Mouse (Mus musculus): ENCODE measurements at regions not wholly inside any gene's neighbourhood (a gene's known extent, or its start where the extent isn't known, plus 50 kb on each side); places are given as distances from the start of the nearest gene placed in this dataset.

DNA sequence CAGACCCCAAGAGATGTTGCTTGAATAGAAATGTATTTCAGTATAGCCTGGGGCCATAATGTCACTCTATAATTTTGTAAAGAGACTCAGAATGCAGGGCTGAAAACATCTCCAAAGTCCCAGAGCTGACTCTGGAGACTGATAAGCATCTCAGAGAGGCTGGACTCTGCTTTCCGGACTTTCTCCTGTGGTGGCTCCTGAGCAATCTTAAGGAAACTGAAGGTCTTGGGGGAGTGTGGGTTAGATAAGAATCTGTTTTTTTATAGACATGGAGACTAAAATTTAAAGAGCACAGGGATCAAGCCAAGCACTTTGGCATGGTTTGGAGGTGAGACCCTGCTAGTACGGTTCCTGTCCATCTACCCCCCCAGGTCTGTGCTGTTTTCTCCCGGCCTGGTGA is 92.7 kb upstream of the Mbip start:
- Histone ChIP-seq H3K9me3 (replicated peaks) (no peaks in the 10 kb centered on the region), H3K27ac (replicated peaks) (no peak overlapping the region)
- ATAC-seq (ENCODE audit: insufficient number of reproducible peaks, low FRiP score, low TSS enrichment, low read depth) = no peak

DNA sequence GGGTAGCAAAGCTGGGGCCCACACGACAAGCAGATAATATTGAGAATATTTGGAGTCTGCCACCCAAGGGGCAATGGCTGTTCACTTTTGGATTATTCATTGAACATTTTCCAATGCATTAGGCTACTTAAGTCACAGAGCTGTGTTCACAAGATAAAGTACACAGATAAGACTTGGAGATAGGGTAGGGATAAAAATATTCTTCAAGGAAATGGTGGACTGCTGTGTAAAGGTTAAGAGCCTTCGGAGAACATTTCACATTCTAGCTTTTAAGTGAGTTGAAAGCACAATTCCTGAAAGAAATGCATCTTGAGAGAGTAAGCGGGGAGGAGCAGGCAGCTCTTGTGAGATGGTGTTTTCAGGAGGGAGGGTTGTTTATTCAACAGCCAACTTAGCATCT is 92.3 kb upstream of the Mbip start:
- Histone ChIP-seq H3K4me2 (replicated peaks) (no peak overlapping the region), H3K9me3 (replicated peaks) (no peaks in the 10 kb centered on the region), H3K4me3 (replicated peaks) (no peak overlapping the region), H3K9ac (no peak overlapping the region), H3K27me3 (no peaks in the 10 kb centered on the region), H3K27ac (replicated peaks) (no peak overlapping the region), H3K4me1 (no peaks in the 10 kb centered on the region), H3K36me3 (no peaks in the 10 kb centered on the region)
- no peak for ATAC-seq (ENCODE audit: insufficient number of reproducible peaks, low FRiP score, low TSS enrichment, low read depth)
- WGBS = 76% methylated on average over 3 of the region's 3 CpGs

More for the DNA sequence above, 92.7 kb upstream of the Mbip start:
- no peak overlapping the region for H3K4me2 ChIP-seq (replicated peaks)
- H3K4me3 ChIP-seq (replicated peaks) = no peak overlapping the region
- no peaks in the 10 kb centered on the region for H3K27me3 ChIP-seq
- no peak overlapping the region for H3K9ac ChIP-seq
- no peaks in the 10 kb centered on the region for H3K4me1 ChIP-seq
- WGBS = 75% methylated on average over 3 of the region's 3 CpGs
- H3K36me3 ChIP-seq = no peaks in the 10 kb centered on the region

DNA sequence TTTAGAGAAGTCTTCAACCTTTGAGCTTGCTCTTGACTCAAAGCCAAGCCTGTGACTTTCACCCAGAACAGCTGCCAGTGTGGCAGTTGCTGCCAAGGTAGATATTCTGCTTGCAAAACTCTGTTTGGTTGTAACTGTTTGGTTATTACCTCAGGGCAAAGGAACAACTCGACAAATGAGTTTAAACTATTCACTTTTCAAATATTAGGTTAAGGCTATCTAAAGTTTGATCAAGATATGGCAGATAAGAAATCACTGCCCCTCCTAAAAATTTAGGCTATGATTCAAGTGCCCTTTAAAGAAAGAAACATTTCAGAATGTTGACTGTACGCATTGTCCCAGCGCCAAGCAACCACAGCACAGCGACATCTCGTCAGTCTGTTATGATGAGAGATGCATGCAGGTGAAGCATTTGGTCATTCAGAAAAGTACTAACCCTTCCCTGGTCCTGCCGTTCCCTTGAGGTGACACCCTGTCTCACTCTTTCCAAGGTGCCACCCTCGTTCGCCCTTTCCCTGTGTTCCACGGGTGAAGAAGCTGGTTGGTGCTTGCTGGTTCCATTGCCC is 81.1 kb upstream of the Mbip start:
- H3K36me3 ChIP-seq = no peaks in the 10 kb centered on the region
- H3K4me2 ChIP-seq (replicated peaks) = no peak overlapping the region
- H3K4me1 ChIP-seq = no peaks in the 10 kb centered on the region
- no peak overlapping the region for H3K27ac ChIP-seq (replicated peaks)
- no peak for ATAC-seq (ENCODE audit: insufficient number of reproducible peaks, low FRiP score, low TSS enrichment, low read depth)
- H3K9me3 ChIP-seq (replicated peaks) = no peaks in the 10 kb centered on the region
- WGBS = 83% methylated on average over 9 of the region's 9 CpGs
- no peaks in the 10 kb centered on the region for H3K27me3 ChIP-seq
- H3K4me3 ChIP-seq (replicated peaks) = no peak overlapping the region
- H3K9ac ChIP-seq = no peak overlapping the region

- Histone ChIP-seq H3K4me1 (no peaks in the 10 kb centered on the region), H3K9ac (no peak overlapping the region), H3K27ac (replicated peaks) (no peak overlapping the region), H3K9me3 (replicated peaks) (no peaks in the 10 kb centered on the region), H3K36me3 (no peaks in the 10 kb centered on the region), H3K27me3 (no peaks in the 10 kb centered on the region), H3K4me3 (replicated peaks) (no peak overlapping the region), H3K4me2 (replicated peaks) (no peak overlapping the region)
- no peak for ATAC-seq (ENCODE audit: insufficient number of reproducible peaks, low FRiP score, low TSS enrichment, low read depth)
- 83% methylated on average over 7 of the region's 7 CpGs for WGBS
These were observed 70.4 kb upstream of the Mbip start for GRCm38 (mm10) chr12:56416106-56416505.

- H3K4me2 ChIP-seq (replicated peaks) = no peak overlapping the region
- H3K27me3 ChIP-seq = no peaks in the 10 kb centered on the region
- H3K9me3 ChIP-seq (replicated peaks) = no peaks in the 10 kb centered on the region
- ATAC-seq (ENCODE audit: insufficient number of reproducible peaks, low FRiP score, low TSS enrichment, low read depth) = no peak
- WGBS = 74% methylated on average over 8 of the region's 8 CpGs
- H3K4me1 ChIP-seq = no peaks in the 10 kb centered on the region
- no peak overlapping the region for H3K4me3 ChIP-seq (replicated peaks)
- no peak overlapping the region for H3K27ac ChIP-seq (replicated peaks)
- no peaks in the 10 kb centered on the region for H3K36me3 ChIP-seq
- no peak overlapping the region for H3K9ac ChIP-seq
These were observed 69.4 kb upstream of the Mbip start for GRCm38 (mm10) chr12:56414861-56415765.

- H3K36me3 ChIP-seq = no peaks in the 10 kb centered on the region
- H3K4me2 ChIP-seq (replicated peaks) = no peak overlapping the region
- no peak overlapping the region for H3K27ac ChIP-seq (replicated peaks)
- H3K4me1 ChIP-seq = no peaks in the 10 kb centered on the region
- WGBS = 74% methylated on average over 5 of the region's 5 CpGs
- H3K9ac ChIP-seq = no peak overlapping the region
- no peaks in the 10 kb centered on the region for H3K9me3 ChIP-seq (replicated peaks)
- H3K27me3 ChIP-seq = no peaks in the 10 kb centered on the region
- H3K4me3 ChIP-seq (replicated peaks) = no peak overlapping the region
- no peak for ATAC-seq (ENCODE audit: insufficient number of reproducible peaks, low FRiP score, low TSS enrichment, low read depth)
These were observed 60.0 kb upstream of the Mbip start for GRCm38 (mm10) chr12:56405658-56406057.

- WGBS = 28% methylated on average over 4 of the region's 4 CpGs
- Histone ChIP-seq H3K9me3 (replicated peaks) (no peaks in the 10 kb centered on the region), H3K4me2 (replicated peaks) (no peak overlapping the region), H3K27me3 (no peaks in the 10 kb centered on the region), H3K36me3 (no peaks in the 10 kb centered on the region), H3K4me1 (no peaks in the 10 kb centered on the region), H3K9ac (no peak overlapping the region), H3K4me3 (replicated peaks) (no peak overlapping the region), H3K27ac (replicated peaks) (no peak overlapping the region)
- no peak for ATAC-seq (ENCODE audit: insufficient number of reproducible peaks, low FRiP score, low TSS enrichment, low read depth)
These were observed 59.1 kb upstream of the Mbip start for GRCm38 (mm10) chr12:56404833-56405232.

GRCm38 (mm10) chr12:56404262-56404661 is 58.6 kb upstream of the Mbip start:
- Histone ChIP-seq H3K27me3 (no peaks in the 10 kb centered on the region), H3K9ac (no peak overlapping the region), H3K4me2 (replicated peaks) (no peak overlapping the region), H3K9me3 (replicated peaks) (no peaks in the 10 kb centered on the region), H3K36me3 (no peaks in the 10 kb centered on the region), H3K4me3 (replicated peaks) (no peak overlapping the region), H3K4me1 (no peaks in the 10 kb centered on the region), H3K27ac (replicated peaks) (no peak overlapping the region)
- WGBS = 89% methylated on average over 2 of the region's 2 CpGs
- no peak for ATAC-seq (ENCODE audit: insufficient number of reproducible peaks, low FRiP score, low TSS enrichment, low read depth)

DNA sequence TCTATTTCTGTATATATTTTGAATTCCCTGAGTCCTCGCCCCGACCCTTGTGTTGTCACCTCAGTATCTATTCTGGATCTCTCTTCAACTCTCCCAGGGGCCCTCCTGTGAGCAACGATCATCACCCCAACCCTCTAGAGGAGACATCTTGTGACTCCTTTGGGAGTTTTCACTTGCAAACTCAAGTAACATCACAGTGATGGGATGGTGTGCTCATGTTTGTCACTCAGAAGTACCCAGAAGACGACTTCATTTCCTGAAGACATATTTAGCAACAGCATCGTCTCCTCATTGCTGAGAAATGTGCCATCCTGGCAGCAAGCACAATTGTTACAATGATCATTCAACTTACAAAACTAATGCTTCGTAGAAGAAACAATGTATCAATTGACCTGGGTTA is 57.9 kb upstream of the Mbip start:
- H3K4me1 ChIP-seq = no peaks in the 10 kb centered on the region
- WGBS = 82% methylated on average over 6 of the region's 6 CpGs

DNA sequence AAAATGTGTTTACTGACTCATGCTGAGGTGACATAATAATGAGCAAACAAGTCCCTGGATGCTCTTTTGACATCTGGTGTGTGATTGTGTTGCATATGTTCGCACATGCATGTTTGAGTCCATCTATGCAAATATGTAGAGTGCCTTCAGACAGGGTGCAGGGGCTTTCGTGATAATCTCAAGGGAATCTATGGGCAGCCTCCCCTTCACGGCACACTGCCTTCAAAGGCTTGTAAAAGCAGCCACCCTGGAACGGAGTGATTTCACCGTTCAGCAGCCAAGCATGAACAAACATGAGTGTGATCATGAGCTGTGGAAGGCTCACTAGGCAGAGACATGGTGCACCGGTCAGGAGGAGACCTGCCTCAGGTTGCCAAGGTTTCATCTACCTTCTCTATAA is 57.1 kb upstream of the Mbip start:
- H3K27ac ChIP-seq (replicated peaks) = no peak overlapping the region
- H3K4me2 ChIP-seq (replicated peaks) = no peak overlapping the region
- no peak for ATAC-seq (ENCODE audit: insufficient number of reproducible peaks, low FRiP score, low TSS enrichment, low read depth)
- no peaks in the 10 kb centered on the region for H3K27me3 ChIP-seq
- no peaks in the 10 kb centered on the region for H3K9me3 ChIP-seq (replicated peaks)
- H3K4me1 ChIP-seq = no peaks in the 10 kb centered on the region
- 65% methylated on average over 6 of the region's 6 CpGs for WGBS
- H3K9ac ChIP-seq = no peak overlapping the region
- H3K4me3 ChIP-seq (replicated peaks) = no peak overlapping the region
- H3K36me3 ChIP-seq = no peaks in the 10 kb centered on the region

More for the DNA sequence above, 57.9 kb upstream of the Mbip start:
- Histone ChIP-seq H3K4me3 (replicated peaks) (no peak overlapping the region), H3K36me3 (no peaks in the 10 kb centered on the region), H3K27ac (replicated peaks) (no peak overlapping the region), H3K27me3 (no peaks in the 10 kb centered on the region), H3K4me2 (replicated peaks) (no peak overlapping the region), H3K9me3 (replicated peaks) (no peaks in the 10 kb centered on the region), H3K9ac (no peak overlapping the region)
- ATAC-seq (ENCODE audit: insufficient number of reproducible peaks, low FRiP score, low TSS enrichment, low read depth) = no peak

- no peak for ATAC-seq (ENCODE audit: insufficient number of reproducible peaks, low FRiP score, low TSS enrichment, low read depth)
- no peak overlapping the region for H3K27ac ChIP-seq (replicated peaks)
- no peaks in the 10 kb centered on the region for H3K9me3 ChIP-seq (replicated peaks)
- WGBS = 75% methylated on average over 7 of the region's 7 CpGs
- H3K9ac ChIP-seq = no peak overlapping the region
- no peak overlapping the region for H3K4me3 ChIP-seq (replicated peaks)
- no peaks in the 10 kb centered on the region for H3K27me3 ChIP-seq
- no peaks in the 10 kb centered on the region for H3K4me1 ChIP-seq
- no peaks in the 10 kb centered on the region for H3K36me3 ChIP-seq
- H3K4me2 ChIP-seq (replicated peaks) = no peak overlapping the region
These were observed 56.4 kb upstream of the Mbip start for GRCm38 (mm10) chr12:56402137-56402536.
